Mouse (Mus musculus) erythroblast, embryonic 14.5 days (primary cell): ENCODE data around the gene Gm21992.

Experiments used
- GATA1 ChIP-seq: IDR thresholded peaks from 2 replicates; pipeline ENCODE4 v1.6.1; 2012; ENCODE audit warnings: low read length, inconsistent platforms, mixed read lengths
- TAL1 ChIP-seq: IDR thresholded peaks from 3 replicates; pipeline ENCODE4 v1.6.1; 2012; ENCODE audit warnings: low read length, inconsistent platforms, mixed read lengths

GRCm38 (mm10) chr19:4755565-4756192 is 55.7 kb downstream of the Gm21992 start:
- TF ChIP-seq GATA1 (no peak), TAL1 (no peak)
